Comparison of ENCODE assay signal across 9 mouse cellular contexts in the genomic region with DNA sequence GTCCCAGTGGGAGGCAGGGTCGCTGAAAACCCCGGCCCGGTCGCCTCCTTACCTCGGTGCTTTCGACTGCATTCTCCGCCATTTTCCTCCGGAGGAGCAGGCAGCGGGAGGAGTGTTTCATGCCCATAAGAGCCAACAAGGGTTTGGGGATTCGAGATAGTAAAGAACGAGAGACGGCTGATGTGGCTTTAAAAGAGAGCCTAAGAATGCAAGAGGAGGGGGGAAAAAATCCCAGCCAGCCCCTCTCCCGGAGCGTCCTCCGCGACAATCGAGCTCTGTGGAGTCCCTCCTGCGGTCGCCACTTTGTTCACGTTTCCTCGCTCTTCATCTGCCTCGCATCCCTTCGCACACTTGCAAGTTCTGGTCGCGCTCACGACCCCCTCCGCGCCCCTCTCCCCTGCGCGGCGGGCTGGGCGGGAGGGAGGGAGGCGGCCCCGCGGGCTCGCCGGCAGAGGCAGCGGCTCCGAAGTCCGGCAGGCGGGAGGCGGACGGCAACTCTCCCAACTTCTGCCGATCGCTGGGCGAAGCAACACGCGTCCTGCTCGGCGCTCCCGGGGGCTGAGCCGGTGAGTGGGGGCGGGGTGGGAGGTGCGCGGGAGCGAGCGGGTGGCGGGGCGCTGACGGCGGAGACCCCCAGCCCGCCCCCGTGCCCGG. TPM values are rescaled to one million over a fixed set of nuclear protein-coding genes. Genes with fewer than 3 reads are reported as not detected.
A peak's percentile ranks its signal among the peaks of the same experiment; 100 is the strongest.
DNase-seq lines count a peak whose midpoint lies in the region; ATAC-seq and TF ChIP-seq lines count a peak whose summit lies in the region.
"Had no signal": no experiment of that assay in that cellular context is flagged by ENCODE, and none has a peak within 500 bp of the region (broad histone marks: within the 10 kb centered on the region; RNA-seq: fewer than 3 reads in every experiment).

No protein-coding gene starts in this region.

- TF ChIP-seq CTCF in heart, adult 2 months (IDR thresholded peaks at IDR 0.05): no peak
- no peak for TF ChIP-seq CTCF in olfactory bulb, adult 2 months (IDR thresholded peaks at IDR 0.05; ENCODE audit: insufficient read depth, low read depth, low read length)

- H3K27me3 ChIP-seq in heart, embryonic 14.5 days (ENCODE audit: control insufficient read depth, insufficient read depth, low read length): peaks cover 70% of the 10 kb centered on the region
- H3K27me3 ChIP-seq in heart, adult 2 months (ENCODE audit: control insufficient read depth, insufficient read depth, low read length): peaks cover 10% of the 10 kb centered on the region
- H3K27me3 ChIP-seq in embryonic facial prominence, embryonic 11.5 days (ENCODE audit: control insufficient read depth, insufficient read depth, low read length): peaks cover 56% of the 10 kb centered on the region

- TF ChIP-seq EP300 in heart, adult 2 months (IDR thresholded peaks at IDR 0.05; ENCODE audit: insufficient read depth, low read depth, low read length): no peak

- H3K4me1 ChIP-seq in heart, embryonic 14.5 days (ENCODE audit: control insufficient read depth in 2 of 2, insufficient read depth in 2 of 2, low read length in 2 of 2): peaks cover 22 to 32% of the 10 kb centered on the region in 2 experiments
- H3K4me1 ChIP-seq in heart, adult 2 months (ENCODE audit: control insufficient read depth, insufficient read depth, low read length): peaks cover 2% of the 10 kb centered on the region; the same call in 1 of the 2 replicates
- H3K4me1 ChIP-seq in embryonic facial prominence, embryonic 11.5 days (ENCODE audit: control insufficient read depth, insufficient read depth, low read length): peaks cover 3% of the 10 kb centered on the region
- H3K4me1 ChIP-seq in olfactory bulb, adult 2 months (ENCODE audit: control insufficient read depth, insufficient read depth, low read length): peaks cover 16% of the 10 kb centered on the region

- H3K9me3 ChIP-seq in heart, embryonic 14.5 days (ENCODE audit: control insufficient read depth, low read length): no peaks in the 10 kb centered on the region
- no peaks in the 10 kb centered on the region for H3K9me3 ChIP-seq in embryonic facial prominence, embryonic 11.5 days (replicated peaks; ENCODE audit: control insufficient read depth, low read length)

- intact Hi-C loops in heart, adult 2 months (cut with DNase I): no loop called here

- no peak for TF ChIP-seq POLR2A in heart, adult 2 months (IDR thresholded peaks at IDR 0.05; ENCODE audit: insufficient read depth, low read depth, low read length)
- no peak for TF ChIP-seq POLR2A in olfactory bulb, adult 2 months (IDR thresholded peaks at IDR 0.05; ENCODE audit: insufficient read depth, low read depth, low read length)

- H3K36me3 ChIP-seq in heart, embryonic 14.5 days (ENCODE audit: control insufficient read depth, insufficient read depth, low read length): no peaks in the 10 kb centered on the region
- no peaks in the 10 kb centered on the region for H3K36me3 ChIP-seq in heart, adult 2 months (ENCODE audit: control insufficient read depth, insufficient read depth, low read length)
- no peaks in the 10 kb centered on the region for H3K36me3 ChIP-seq in embryonic facial prominence, embryonic 11.5 days (replicated peaks; ENCODE audit: control insufficient read depth, insufficient read depth, low read depth, low read length)

- peak overlapping the region; percentile 94 for H3K4me2 ChIP-seq in heart, embryonic 14.5 days (ENCODE audit: low read length)
- H3K4me2 ChIP-seq in embryonic facial prominence, embryonic 11.5 days (ENCODE audit: low read depth, low read length): peak overlapping the region; percentile 93

- no peak overlapping the region for H3K9ac ChIP-seq in heart, embryonic 14.5 days (ENCODE audit: low read length)
- no peak overlapping the region for H3K9ac ChIP-seq in heart, adult 2 months (ENCODE audit: low read depth, low read length)
- H3K9ac ChIP-seq in embryonic facial prominence, embryonic 11.5 days (replicated peaks; ENCODE audit: low read length): peak overlapping the region; percentile 39

- 0% methylated on average over 43 of the region's 64 CpGs for WGBS in heart, embryonic 14.5 days
- 1% methylated on average over 58 of the region's 64 CpGs for WGBS in heart, adult 2 months
- WGBS in embryonic facial prominence, embryonic 11.5 days: under 1% methylated on average over 55 of the region's 64 CpGs
- under 1% methylated on average over 62 of the region's 64 CpGs for WGBS in olfactory bulb, adult 2 months

- no peak for ATAC-seq in heart, embryonic 14.5 days (ENCODE audit: insufficient number of reproducible peaks, insufficient read depth, low FRiP score, low read depth)
- ATAC-seq in embryonic facial prominence, embryonic 11.5 days (replicated peaks; ENCODE audit: insufficient number of reproducible peaks, low FRiP score, low TSS enrichment, low read depth): no peak
- no peak for ATAC-seq in granulocyte monocyte progenitor cell, adult 5-6 weeks (replicated peaks; ENCODE audit: poor library complexity, severe bottlenecking)

- no peak overlapping the region for H3K27ac ChIP-seq in heart, embryonic 14.5 days (replicated peaks in 1 of 2; ENCODE audit: control insufficient read depth in 1 of 2, insufficient read depth in 1 of 2, low read depth in 2 of 2, low read length in 2 of 2)
- no peak overlapping the region for H3K27ac ChIP-seq in heart, adult 2 months
- no peak overlapping the region for H3K27ac ChIP-seq in embryonic facial prominence, embryonic 11.5 days (replicated peaks; ENCODE audit: low read depth, low read length)
- peak overlapping the region; percentile 66 for H3K27ac ChIP-seq in olfactory bulb, adult 2 months (ENCODE audit: insufficient read depth, low read depth, low read length)

- no peak for DNase-seq in heart, adult 2 months
- peak; percentile 46 for DNase-seq in ES-CJ7 (ENCODE audit: low read depth, low spot score)
- peak; percentile 33 for DNase-seq in embryonic facial prominence, embryonic 11.5 days (ENCODE audit: low spot score)
- peak; percentile 42 to 44 for DNase-seq in layer of hippocampus, postnatal 14 days (ENCODE audit: low spot score in 2 of 2)
- DNase-seq in thymus, adult 18-20 months: no peak

- no peaks in the 10 kb centered on the region for H3K79me2 ChIP-seq in heart, adult 2 months (replicated peaks; ENCODE audit: control insufficient read depth, insufficient read depth, low read length)

- H3K4me3 ChIP-seq in heart, embryonic 14.5 days (ENCODE audit: control insufficient read depth in 1 of 2, insufficient read depth in 1 of 2, low read depth in 1 of 2, low read length in 2 of 2): peak overlapping the region; percentile 23 to 52
- H3K4me3 ChIP-seq in heart, adult 2 months: no peak overlapping the region
- H3K4me3 ChIP-seq in embryonic facial prominence, embryonic 11.5 days (ENCODE audit: low read depth, low read length): peak overlapping the region; percentile 46
- peak overlapping the region; percentile 74 for H3K4me3 ChIP-seq in olfactory bulb, adult 2 months (ENCODE audit: insufficient read depth, low read depth, low read length)
- H3K4me3 ChIP-seq: megakaryocyte, embryonic 14.5 days had no signal

RNA-seq across cellular contexts. Expression of a gene that starts 0.5 kb away (rescaled TPM):
- polyA plus RNA-seq in heart, embryonic 14.5 days (2014; fragmentation: Nextera tagmentation; extraction: Ambion mirVana): 0.09 TPM in 2 replicates
- not detected for total RNA-seq in heart, adult 2 months (2021)
- 0.06 TPM in 1 of 2 replicates, not detected in the other for polyA plus RNA-seq in heart, adult 2 months (2012; rRNA removed)
- 4.6 and 5.8 TPM in 2 replicates for polyA plus RNA-seq in embryonic facial prominence, embryonic 11.5 days (2014; fragmentation: Nextera tagmentation; extraction: Ambion mirVana)
- total RNA-seq in layer of hippocampus, postnatal 14 days (2021): 10 to 100 TPM; 85.2 to 90.9 TPM
- 187 TPM in 1 of 2 replicates, not detected in the other for polyA plus RNA-seq in olfactory bulb, adult 2 months (2012; ENCODE audit: insufficient read depth, insufficient read length, low replicate concordance, missing spikeins)
- total RNA-seq in granulocyte monocyte progenitor cell, adult 5-6 weeks (2014; fragmentation: Nextera tagmentation): not detected in 2 replicates
- total RNA-seq in granulocyte monocyte progenitor cell, adult 5-6 weeks (2017): not detected in 2 replicates

Comparison
In these comparisons a context has a peak if more than half of its experiments do, and no peak if none do; other contexts are left out.
1. DNase-seq: peak in ES-CJ7 (single experiment), embryonic facial prominence, embryonic 11.5 days (single experiment) and layer of hippocampus, postnatal 14 days (2 of 2); none in heart, adult 2 months (0 of 2) and thymus, adult 18-20 months (0 of 2).